Mouse (Mus musculus): Measurements from ENCODE around the gene Arhgap10.

Arhgap10 gene

GRCm38 (mm10) chr8:77516845-77517244 is 908 bp downstream of the Arhgap10 start:
- peak; percentile 12 to 16 for DNase-seq (ENCODE audit: low spot score in 2 of 2)

GRCm38 (mm10) chr8:77515786-77516185 is 2.0 kb downstream of the Arhgap10 start:
- DNase-seq (ENCODE audit: low spot score in 2 of 2) = no peak

GRCm38 (mm10) chr8:77515201-77515600 is 2.6 kb downstream of the Arhgap10 start:
- no peak for DNase-seq (ENCODE audit: low spot score in 2 of 2)

GRCm38 (mm10) chr8:77511750-77512493 is 5.8 kb downstream of the Arhgap10 start:
- no peak for DNase-seq (ENCODE audit: low spot score in 2 of 2)

- DNase-seq (ENCODE audit: low spot score in 2 of 2) = no peak
Measured at GRCm38 (mm10) chr8:77510426-77510825, 7.3 kb downstream of the Arhgap10 start.

GRCm38 (mm10) chr8:77509044-77509443 is 8.7 kb downstream of the Arhgap10 start:
- no peak for DNase-seq (ENCODE audit: low spot score in 2 of 2)

GRCm38 (mm10) chr8:77507510-77508035 is 10.2 kb downstream of the Arhgap10 start:
- no peak for DNase-seq (ENCODE audit: low spot score in 2 of 2)

GRCm38 (mm10) chr8:77506539-77506938 is 11.2 kb downstream of the Arhgap10 start:
- no peak for DNase-seq (ENCODE audit: low spot score in 2 of 2)

- DNase-seq (ENCODE audit: low spot score in 2 of 2) = no peak
Measured at GRCm38 (mm10) chr8:77502547-77502946, 15.2 kb downstream of the Arhgap10 start.

- no peak for DNase-seq (ENCODE audit: low spot score in 2 of 2)
Measured at GRCm38 (mm10) chr8:77501131-77501530, 16.6 kb downstream of the Arhgap10 start.

- no peak for DNase-seq (ENCODE audit: low spot score in 2 of 2)
Measured at GRCm38 (mm10) chr8:77500264-77500663, 17.5 kb downstream of the Arhgap10 start.

- DNase-seq (ENCODE audit: low spot score in 2 of 2) = no peak
Measured at GRCm38 (mm10) chr8:77497442-77497841, 20.3 kb downstream of the Arhgap10 start.

GRCm38 (mm10) chr8:77496253-77496652 is 21.5 kb downstream of the Arhgap10 start:
- DNase-seq (ENCODE audit: low spot score in 2 of 2) = no peak

GRCm38 (mm10) chr8:77494376-77495328 is 23.1 kb downstream of the Arhgap10 start:
- no peak for DNase-seq (ENCODE audit: low spot score in 2 of 2)

- no peak for DNase-seq (ENCODE audit: low spot score in 2 of 2)
Measured at GRCm38 (mm10) chr8:77492356-77493058, 25.2 kb downstream of the Arhgap10 start.

GRCm38 (mm10) chr8:77491231-77491923 is 26.4 kb downstream of the Arhgap10 start:
- no peak for DNase-seq (ENCODE audit: low spot score in 2 of 2)

- DNase-seq (ENCODE audit: low spot score in 2 of 2) = no peak
Measured at GRCm38 (mm10) chr8:77490095-77490781, 27.5 kb downstream of the Arhgap10 start.

GRCm38 (mm10) chr8:77489235-77489634 is 28.5 kb downstream of the Arhgap10 start:
- DNase-seq (ENCODE audit: low spot score in 2 of 2) = no peak

- no peak for DNase-seq (ENCODE audit: low spot score in 2 of 2)
Measured at GRCm38 (mm10) chr8:77488215-77488606, 29.5 kb downstream of the Arhgap10 start.

- no peak for DNase-seq (ENCODE audit: low spot score in 2 of 2)
Measured at GRCm38 (mm10) chr8:77487590-77488214, 30.1 kb downstream of the Arhgap10 start.
